Comparison of ENCODE assay signal across 9 mouse cellular contexts in genomic region chr5:116123344-116123743, GRCm38 (mm10). TPM values are rescaled to one million over a fixed set of nuclear protein-coding genes. Genes with fewer than 3 reads are reported as not detected.
DNase-seq lines count a peak whose midpoint lies in the region; ATAC-seq and TF ChIP-seq lines count a peak whose summit lies in the region.
"Had no signal": no experiment of that assay in that cellular context is flagged by ENCODE, and none has a peak within 500 bp of the region (broad histone marks: within the 10 kb centered on the region; RNA-seq: fewer than 3 reads in every experiment).

No protein-coding gene starts in this region.

- no peak overlapping the region for H3K4me2 ChIP-seq in heart, postnatal 0 days (ENCODE audit: low read depth, low read length)
- H3K4me2 ChIP-seq in lung, embryonic 15.5 days = no peak overlapping the region; the same call in 1 of the 2 replicates

- ATAC-seq in erythroblast, adult 5-6 weeks (replicated peaks; ENCODE audit: low FRiP score, poor library complexity, severe bottlenecking) = peak; percentile 77; the same call in 1 of the 2 replicates
- ATAC-seq in heart, postnatal 0 days (ENCODE audit: insufficient read depth, low read depth) = peak; percentile 49; the same call in 1 of the 2 replicates
- peak; percentile 64; the same call in 1 of the 2 replicates for ATAC-seq in lung, embryonic 15.5 days (ENCODE audit: borderline replicate concordance, extremely low read depth, low FRiP score, low TSS enrichment)

- no peak overlapping the region for H3K27ac ChIP-seq in heart, postnatal 0 days (ENCODE audit: low read depth)
- H3K27ac ChIP-seq in lung, embryonic 15.5 days = no peak overlapping the region

- no peak for TF ChIP-seq EP300 in heart, postnatal 0 days (IDR thresholded peaks at IDR 0.05; ENCODE audit: low read depth)

- peak overlapping the region; percentile 54 for H3K4me3 ChIP-seq in E14TG2a.4 (replicated peaks; ENCODE audit: low read length)
- H3K4me3 ChIP-seq in heart, postnatal 0 days (ENCODE audit: low read depth, low read length) = no peak overlapping the region
- H3K4me3 ChIP-seq in lung, embryonic 15.5 days = no peak overlapping the region

- DNase-seq in brain, adult 2 months (ENCODE audit: low read depth, low spot score) = peak; percentile 92
- DNase-seq in heart, postnatal 0 days (ENCODE audit: low spot score) = peak; percentile 68
- DNase-seq in layer of hippocampus, adult 11-12 months (ENCODE audit: low spot score) = peak; percentile 89
- peak; percentile 74 for DNase-seq in ovary, postnatal 14 days (ENCODE audit: low spot score)
- DNase-seq in thymus, postnatal 14 days = peak; percentile 78

- peaks cover 7% of the 10 kb centered on the region for H3K27me3 ChIP-seq in E14TG2a.4 (ENCODE audit: insufficient read depth, low read length)
- no peaks in the 10 kb centered on the region for H3K27me3 ChIP-seq in heart, postnatal 0 days (ENCODE audit: control insufficient read depth, insufficient read depth, low read length)
- no peaks in the 10 kb centered on the region for H3K27me3 ChIP-seq in lung, embryonic 15.5 days

- no peak overlapping the region for H3K9ac ChIP-seq in heart, postnatal 0 days (replicated peaks; ENCODE audit: low read depth, low read length)
- H3K9ac ChIP-seq in lung, embryonic 15.5 days = no peak overlapping the region

- 0 out of 2 replicates have a peak, but pooled peaks cover 7% of the 10 kb centered on the region for H3K36me3 ChIP-seq in E14TG2a.4 (ENCODE audit: insufficient read depth, low read length)
- no peaks in the 10 kb centered on the region for H3K36me3 ChIP-seq in heart, postnatal 0 days (replicated peaks; ENCODE audit: control insufficient read depth, insufficient read depth, low read length)
- H3K36me3 ChIP-seq in lung, embryonic 15.5 days = no peaks in the 10 kb centered on the region

- H3K4me1 ChIP-seq in E14TG2a.4 (replicated peaks; ENCODE audit: low read depth, low read length) = peaks cover 23% of the 10 kb centered on the region
- H3K4me1 ChIP-seq in heart, postnatal 0 days (ENCODE audit: control insufficient read depth, insufficient read depth) = no peaks in the 10 kb centered on the region
- no peaks in the 10 kb centered on the region for H3K4me1 ChIP-seq in lung, embryonic 15.5 days

- WGBS in heart, postnatal 0 days = 10% methylated on average over 11 of the region's 11 CpGs
- WGBS in lung, embryonic 15.5 days = 10% methylated on average over 11 of the region's 11 CpGs

- peak; percentile 84 for TF ChIP-seq CTCF in E14TG2a.4 (conservative IDR thresholded peaks at IDR 0.05; ENCODE audit: low read length)
- peak; percentile 94 for TF ChIP-seq CTCF in heart, postnatal 0 days (IDR thresholded peaks at IDR 0.05; ENCODE audit: low read depth)

- no peaks in the 10 kb centered on the region for H3K9me3 ChIP-seq in E14TG2a.4 (ENCODE audit: low read length)
- H3K9me3 ChIP-seq in heart, postnatal 0 days (replicated peaks; ENCODE audit: control insufficient read depth, low read length) = no peaks in the 10 kb centered on the region
- no peaks in the 10 kb centered on the region for H3K9me3 ChIP-seq in lung, embryonic 15.5 days

RNA-seq across cellular contexts. Expression of gene Tmem233, which starts 40.3 kb away (rescaled TPM):
- total RNA-seq in erythroblast, adult 5-6 weeks (2015; ENCODE audit: low replicate concordance) = not detected in 2 replicates
- not detected in 2 replicates for total RNA-seq in erythroblast, adult 5-6 weeks (2017; ENCODE audit: low replicate concordance)
- total RNA-seq in heart, postnatal 0 days (2014; rRNA removed; ENCODE audit: low replicate concordance) = not detected in 2 replicates
- not detected in 2 replicates for polyA plus RNA-seq in heart, postnatal 0 days (2015; fragmentation: Nextera tagmentation; extraction: Ambion mirVana)
- polyA plus RNA-seq in lung, embryonic 15.5 days (2015; fragmentation: Nextera tagmentation; extraction: Ambion mirVana) = 0.13 and 0.19 TPM in 2 replicates
- polyA plus RNA-seq: heart, embryonic 16.5 days had no signal
